Mouse (Mus musculus): ENCODE measurements around the gene Fam118b.

Gene Fam118b

DNA sequence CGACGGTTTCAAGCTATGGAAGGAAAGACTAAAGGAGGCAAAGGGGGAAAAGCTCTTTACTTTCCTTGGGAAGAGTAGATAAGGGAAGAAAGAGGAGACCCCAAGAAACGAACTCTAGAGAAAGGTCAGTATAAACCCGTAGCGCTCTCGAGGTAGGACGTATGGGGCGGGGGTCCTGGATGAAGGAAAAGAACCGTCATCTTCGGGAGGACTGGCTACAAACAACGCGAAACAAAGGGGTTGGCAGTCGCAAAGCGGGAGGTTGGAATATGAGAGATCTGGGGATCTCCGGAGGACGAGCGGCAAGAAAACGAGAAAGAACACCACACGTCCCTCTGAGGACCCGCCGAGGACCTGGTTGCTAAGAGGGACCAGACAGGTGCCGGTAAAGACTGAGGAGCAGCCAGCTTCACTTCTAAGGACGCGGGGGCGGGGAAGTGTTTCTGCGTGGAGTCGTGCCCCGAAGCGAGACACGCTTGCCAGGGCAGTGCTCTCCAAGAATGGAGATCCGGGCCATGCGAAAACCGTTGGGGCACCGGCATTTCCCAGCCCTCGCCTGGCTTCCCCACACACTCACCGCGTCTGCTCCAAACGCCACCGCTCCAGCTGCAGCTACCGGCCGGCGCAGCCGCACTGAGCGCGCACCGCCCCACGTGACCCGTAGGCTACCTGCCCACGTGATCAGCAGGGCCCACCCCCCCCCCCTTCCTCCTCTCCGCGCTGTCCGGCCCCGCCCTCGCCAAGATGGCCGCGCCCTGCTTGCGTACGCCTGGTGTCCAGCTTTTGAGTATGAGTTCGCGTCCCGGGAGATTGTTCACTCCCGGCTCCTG, at the start of gene Fam118b, which contains the start of gene Rpusd4:
Gene Fam118b, minus strand, starts transcription at position 660 of the 830 bp plus-strand sequence.
Gene Rpusd4, plus strand, starts transcription at position 720 of the 830 bp plus-strand sequence.
- in situ Hi-C loops (cut with MboI): no loop called here

DNA sequence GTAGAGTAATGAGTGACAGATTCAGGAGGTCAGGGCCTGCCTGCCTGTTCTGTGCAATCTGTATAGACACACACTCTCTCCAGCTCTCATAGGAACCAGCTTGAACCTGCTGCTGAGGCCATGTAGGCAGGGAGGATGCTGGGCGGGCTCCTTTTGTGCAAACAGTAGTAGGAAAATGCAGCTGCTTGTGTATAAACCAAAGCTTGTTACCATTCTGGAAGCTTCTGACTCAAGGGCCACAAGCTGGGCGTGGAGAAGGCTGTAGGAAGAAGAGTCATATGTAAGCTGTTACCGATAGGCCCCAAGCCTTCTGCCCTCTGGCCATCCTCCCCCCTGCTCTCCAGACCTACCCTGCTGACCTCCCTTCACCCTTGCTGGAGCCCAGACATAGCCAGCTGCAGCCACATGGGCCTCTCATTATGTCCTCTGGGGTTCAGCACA, 49.2 kb upstream of the Fam118b start:
- in situ Hi-C loops (cut with MboI): no loop called here

DNA sequence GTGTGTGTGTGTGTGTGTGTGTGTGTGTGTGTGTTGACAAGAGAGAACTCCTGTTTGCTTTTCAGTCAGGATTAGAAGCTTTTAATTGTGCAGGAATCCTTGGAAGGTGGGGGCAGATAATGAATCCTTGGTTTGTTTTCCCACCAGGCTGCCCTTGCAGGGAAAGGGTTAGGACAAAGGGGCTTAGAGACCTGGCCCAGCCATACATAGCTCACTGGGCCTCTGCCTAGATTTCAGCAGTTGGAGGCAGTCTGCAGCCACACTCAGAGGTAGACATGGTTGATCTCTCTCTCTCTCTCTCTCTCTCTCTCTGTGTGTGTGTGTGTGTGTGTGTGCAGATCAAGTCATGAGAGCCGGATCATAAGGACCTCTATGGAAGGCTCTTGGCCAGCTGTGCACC, 46.6 kb upstream of the Fam118b start:
- in situ Hi-C loops (cut with MboI): no loop called here

GRCm38 (mm10) chr9:35313601-35314000, 46.0 kb upstream of the Fam118b start:
- in situ Hi-C loops (cut with MboI): no loop called here

DNA sequence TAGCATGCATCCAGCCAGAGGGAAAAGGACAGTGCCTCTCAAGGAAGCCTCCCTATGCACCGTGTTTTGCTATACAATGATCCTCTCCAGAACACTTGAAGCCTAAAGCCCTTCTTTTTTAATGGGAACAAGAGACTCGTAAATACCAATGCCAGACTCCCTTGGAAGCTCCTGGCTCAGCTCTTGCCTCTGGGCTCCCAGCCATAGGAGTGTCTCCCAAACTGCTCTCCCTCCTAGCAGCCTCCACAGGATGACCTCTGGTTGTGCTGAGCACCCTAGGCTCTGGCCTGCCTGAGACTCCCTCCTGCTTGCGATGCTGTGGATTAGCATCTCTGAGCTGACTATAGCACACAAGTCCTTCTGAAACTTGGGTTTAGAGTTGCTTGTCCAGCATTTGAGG, 44.9 kb upstream of the Fam118b start:
- in situ Hi-C loops (cut with MboI): no loop called here

- in situ Hi-C loops (cut with MboI): no loop called here
Observed at GRCm38 (mm10) chr9:35310377-35310776, 42.8 kb upstream of the Fam118b start.

GRCm38 (mm10) chr9:35307461-35307860, 39.9 kb upstream of the Fam118b start:
- in situ Hi-C loops (cut with MboI): no loop called here

DNA sequence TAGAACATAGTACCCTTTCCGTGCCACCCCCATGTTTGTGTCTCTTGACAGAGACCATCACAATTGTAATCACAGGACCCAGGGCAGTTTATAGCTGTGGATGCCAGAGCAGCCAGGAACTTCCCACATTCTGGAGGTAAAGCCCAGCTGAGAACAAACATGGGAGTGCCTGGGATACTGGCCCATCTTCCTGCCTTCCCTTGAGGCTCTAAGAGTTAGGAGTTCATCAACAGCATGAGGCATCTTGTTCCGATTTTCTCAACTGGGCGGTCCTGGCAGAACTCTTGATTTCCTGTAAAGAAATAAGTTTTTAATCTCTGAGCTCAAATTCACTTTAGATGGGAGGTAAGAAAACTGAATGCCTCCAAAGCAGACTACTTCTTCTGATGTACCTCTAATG, 34.6 kb upstream of the Fam118b start:
- in situ Hi-C loops (cut with MboI): no loop called here

DNA sequence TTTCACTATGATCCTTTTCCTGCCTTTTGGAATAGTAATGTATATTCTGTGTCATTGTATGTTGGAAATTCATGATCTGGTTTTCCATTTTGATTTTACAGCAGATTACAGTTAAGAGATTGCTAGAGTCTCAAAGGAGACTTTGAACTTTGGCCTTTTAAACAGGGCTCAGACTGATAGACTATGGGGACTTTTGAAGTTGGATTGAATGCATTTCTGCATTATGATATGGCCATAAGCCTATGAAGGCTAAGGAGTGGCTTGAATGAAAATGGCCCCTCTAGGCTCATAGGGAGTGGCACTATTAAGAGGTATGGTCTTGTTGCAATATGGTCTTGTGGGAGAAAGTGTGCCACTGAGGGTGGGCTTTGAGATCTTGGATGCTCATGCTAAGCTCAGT, 30.2 kb upstream of the Fam118b start:
- in situ Hi-C loops (cut with MboI): no loop called here

- in situ Hi-C loops (cut with MboI): no loop called here
Observed at GRCm38 (mm10) chr9:35293465-35293864, 25.9 kb upstream of the Fam118b start.

- in situ Hi-C loops (cut with MboI): no loop called here
Observed at GRCm38 (mm10) chr9:35290916-35291315, 23.3 kb upstream of the Fam118b start.

GRCm38 (mm10) chr9:35290417-35290816, 22.8 kb upstream of the Fam118b start:
- in situ Hi-C loops (cut with MboI): no loop called here

DNA sequence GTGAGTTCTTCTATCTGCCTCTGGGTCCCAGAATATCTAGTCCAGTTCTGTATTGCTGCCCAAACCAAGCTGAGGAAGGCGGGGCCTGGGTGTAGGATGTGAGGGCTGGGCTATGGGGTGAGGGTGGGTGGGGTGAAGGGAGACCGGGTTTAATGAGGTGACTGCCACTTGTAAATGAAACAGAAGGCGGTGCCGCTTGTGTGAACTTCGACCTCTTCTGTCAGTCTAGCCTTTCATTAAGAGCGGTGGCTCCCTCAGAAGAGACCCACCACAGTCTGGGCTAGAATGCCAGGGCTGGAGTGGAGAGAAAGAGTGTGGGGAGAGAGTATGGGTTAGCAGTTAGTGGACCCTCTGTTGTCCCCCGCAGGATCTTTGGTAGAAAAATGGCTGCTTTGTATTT, 22.4 kb upstream of the Fam118b start:
- in situ Hi-C loops (cut with MboI): loop anchor here (10.0 kb wide), 1 partner anchor 125 kb away; no protein-coding TSS in a partner anchor

DNA sequence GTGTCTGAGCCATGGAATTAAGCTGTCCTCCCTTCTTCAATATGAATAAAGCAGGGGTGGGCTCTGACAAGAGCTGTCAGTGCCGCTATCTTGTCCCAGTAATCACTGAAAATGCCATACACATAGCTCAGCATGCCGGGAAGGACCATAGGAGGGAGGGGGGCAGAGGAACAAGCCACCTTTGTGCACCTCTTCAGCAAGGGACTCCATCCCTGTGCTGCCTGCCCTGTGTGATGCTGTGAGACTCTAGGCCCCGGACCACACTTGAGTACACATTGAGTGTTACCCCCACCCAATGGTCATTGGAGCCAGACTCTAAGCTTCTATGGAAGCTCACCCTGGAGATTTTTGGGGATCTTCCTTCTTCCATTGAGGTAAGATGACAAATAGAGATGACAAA, 18.7 kb upstream of the Fam118b start:
- in situ Hi-C loops (cut with MboI): loop anchor here (10.0 kb wide), 1 partner anchor 128 kb away; no protein-coding TSS in a partner anchor

- in situ Hi-C loops (cut with MboI): loop anchor here (5.0 to 10.0 kb wide), 2 partner anchors 130 to 258 kb away; no protein-coding TSS in a partner anchor
Observed at GRCm38 (mm10) chr9:35284351-35284750, 16.7 kb upstream of the Fam118b start.

GRCm38 (mm10) chr9:35283415-35284069, 15.9 kb upstream of the Fam118b start:
- in situ Hi-C loops (cut with MboI): loop anchor here (5.0 to 10.0 kb wide), 2 partner anchors 131 to 259 kb away; no protein-coding TSS in a partner anchor

- in situ Hi-C loops (cut with MboI): loop anchor here (5.0 to 10.0 kb wide), 2 partner anchors 132 to 259 kb away; no protein-coding TSS in a partner anchor
Observed at GRCm38 (mm10) chr9:35282851-35283200, 15.2 kb upstream of the Fam118b start.

- in situ Hi-C loops (cut with MboI): loop anchor here (5.0 to 10.0 kb wide), 2 partner anchors 133 to 260 kb away; no protein-coding TSS in a partner anchor
Observed at GRCm38 (mm10) chr9:35282006-35282850, 14.6 kb upstream of the Fam118b start.

- in situ Hi-C loops (cut with MboI): no loop called here
Observed at GRCm38 (mm10) chr9:35278451-35278850, 10.8 kb upstream of the Fam118b start.

- in situ Hi-C loops (cut with MboI): no loop called here
Observed at GRCm38 (mm10) chr9:35277855-35278365, 10.3 kb upstream of the Fam118b start.

- in situ Hi-C loops (cut with MboI): no loop called here
Observed at GRCm38 (mm10) chr9:35267976-35268715, 541 bp upstream of the Fam118b start.
